ENCODE assay signal across 9 mouse cellular contexts in genomic region chr17:46618394-46618768, GRCm38 (mm10). TPM values are rescaled to one million over a fixed set of nuclear protein-coding genes. Genes with fewer than 3 reads are reported as not detected.
A peak's percentile ranks its signal among the peaks of the same experiment; 100 is the strongest.
DNase-seq lines count a peak whose midpoint lies in the region; ATAC-seq and TF ChIP-seq lines count a peak whose summit lies in the region.
"Had no signal": no experiment of that assay in that cellular context is flagged by ENCODE, and none has a peak within 500 bp of the region (broad histone marks: within the 10 kb centered on the region; RNA-seq: fewer than 3 reads in every experiment).

No protein-coding gene starts in this region.

- 2% methylated on average over 6 of the region's 6 CpGs for WGBS in kidney, embryonic 14.5 days
- 52% methylated on average over 6 of the region's 6 CpGs for WGBS in kidney, adult 2 months
- WGBS in embryonic facial prominence, embryonic 11.5 days = 4% methylated on average over 6 of the region's 6 CpGs
- WGBS in hindbrain, embryonic 15.5 days = 21% methylated on average over 6 of the region's 6 CpGs
- 16% methylated on average over 6 of the region's 6 CpGs for WGBS in midbrain, embryonic 15.5 days

- no peak for TF ChIP-seq POLR2A in kidney, adult 2 months (IDR thresholded peaks at IDR 0.05; ENCODE audit: low read depth, low read length)

- H3K27ac ChIP-seq in kidney, embryonic 14.5 days (ENCODE audit: low read depth, low read length) = peak overlapping the region; percentile 96
- H3K27ac ChIP-seq in kidney, adult 2 months (ENCODE audit: insufficient read depth, low read depth, low read length) = no peak overlapping the region
- H3K27ac ChIP-seq in embryonic facial prominence, embryonic 11.5 days (replicated peaks; ENCODE audit: low read depth, low read length) = peak overlapping the region; percentile 98
- peak overlapping the region; percentile 63 for H3K27ac ChIP-seq in hindbrain, embryonic 15.5 days (replicated peaks)
- H3K27ac ChIP-seq in midbrain, embryonic 15.5 days = peak overlapping the region; percentile 77

- no peaks in the 10 kb centered on the region for H3K27me3 ChIP-seq in kidney, embryonic 14.5 days (ENCODE audit: control insufficient read depth, insufficient read depth, low read length)
- no peaks in the 10 kb centered on the region for H3K27me3 ChIP-seq in kidney, adult 2 months (replicated peaks; ENCODE audit: control insufficient read depth, insufficient read depth, low read length)
- H3K27me3 ChIP-seq in embryonic facial prominence, embryonic 11.5 days (ENCODE audit: control insufficient read depth, insufficient read depth, low read length) = no peaks in the 10 kb centered on the region
- H3K27me3 ChIP-seq in hindbrain, embryonic 15.5 days = no peaks in the 10 kb centered on the region
- no peaks in the 10 kb centered on the region for H3K27me3 ChIP-seq in midbrain, embryonic 15.5 days (replicated peaks)

- H3K4me2 ChIP-seq in kidney, embryonic 14.5 days (replicated peaks; ENCODE audit: low read depth, low read length) = peak overlapping the region; percentile 38
- peak overlapping the region; percentile 30 for H3K4me2 ChIP-seq in embryonic facial prominence, embryonic 11.5 days (ENCODE audit: low read depth, low read length)
- peak overlapping the region; percentile 34 for H3K4me2 ChIP-seq in hindbrain, embryonic 15.5 days
- H3K4me2 ChIP-seq in midbrain, embryonic 15.5 days = peak overlapping the region; percentile 35

- peaks cover 100% of the 10 kb centered on the region for H3K4me1 ChIP-seq in kidney, embryonic 14.5 days (ENCODE audit: control insufficient read depth, insufficient read depth, low read length)
- H3K4me1 ChIP-seq in kidney, adult 2 months (ENCODE audit: control insufficient read depth, insufficient read depth, low read length) = no peaks in the 10 kb centered on the region; the same call in 1 of the 2 replicates
- H3K4me1 ChIP-seq in embryonic facial prominence, embryonic 11.5 days (ENCODE audit: control insufficient read depth, insufficient read depth, low read length) = peaks cover 19% of the 10 kb centered on the region
- peaks cover 63% of the 10 kb centered on the region for H3K4me1 ChIP-seq in hindbrain, embryonic 15.5 days (replicated peaks)
- peaks cover 39% of the 10 kb centered on the region for H3K4me1 ChIP-seq in midbrain, embryonic 15.5 days

- peak overlapping the region; percentile 16; the same call in 1 of the 2 replicates for H3K4me3 ChIP-seq in kidney, embryonic 14.5 days (ENCODE audit: low read length)
- no peak overlapping the region for H3K4me3 ChIP-seq in kidney, adult 2 months (ENCODE audit: insufficient read depth, low read depth, low read length)
- no peak overlapping the region for H3K4me3 ChIP-seq in embryonic facial prominence, embryonic 11.5 days (ENCODE audit: low read depth, low read length)
- H3K4me3 ChIP-seq in hindbrain, embryonic 15.5 days = no peak overlapping the region
- no peak overlapping the region for H3K4me3 ChIP-seq in midbrain, embryonic 15.5 days

- H3K9me3 ChIP-seq in kidney, embryonic 14.5 days (ENCODE audit: control insufficient read depth, low read length) = no peaks in the 10 kb centered on the region
- H3K9me3 ChIP-seq in embryonic facial prominence, embryonic 11.5 days (replicated peaks; ENCODE audit: control insufficient read depth, low read length) = no peaks in the 10 kb centered on the region
- H3K9me3 ChIP-seq in hindbrain, embryonic 15.5 days = no peaks in the 10 kb centered on the region
- H3K9me3 ChIP-seq in midbrain, embryonic 15.5 days = no peaks in the 10 kb centered on the region

- ATAC-seq in kidney, embryonic 14.5 days (ENCODE audit: low FRiP score, low TSS enrichment) = peak; percentile 71
- no peak for ATAC-seq in embryonic facial prominence, embryonic 11.5 days (replicated peaks; ENCODE audit: insufficient number of reproducible peaks, low FRiP score, low TSS enrichment, low read depth)
- no peak for ATAC-seq in hindbrain, embryonic 15.5 days (ENCODE audit: low FRiP score, low read depth)
- ATAC-seq in midbrain, embryonic 15.5 days (replicated peaks) = no peak

- peak overlapping the region; percentile 54; the same call in 1 of the 2 replicates for H3K9ac ChIP-seq in kidney, embryonic 14.5 days (ENCODE audit: low read depth, low read length)
- H3K9ac ChIP-seq in embryonic facial prominence, embryonic 11.5 days (replicated peaks; ENCODE audit: low read length) = peak overlapping the region; percentile 61
- peak overlapping the region; percentile 20; the same call in 1 of the 2 replicates for H3K9ac ChIP-seq in hindbrain, embryonic 15.5 days
- peak overlapping the region; percentile 33; the same call in 1 of the 2 replicates for H3K9ac ChIP-seq in midbrain, embryonic 15.5 days

- DNase-seq in kidney, adult 2 months = no peak
- DNase-seq in embryonic facial prominence, embryonic 11.5 days (ENCODE audit: low spot score) = peak; percentile 62
- DNase-seq in urinary bladder, postnatal 25 days (ENCODE audit: low spot score) = no peak
- DNase-seq in cerebellum, postnatal 10 days = no peak
- no peak for DNase-seq in spleen, postnatal 10 days (ENCODE audit: low spot score in 2 of 2)
- DNase-seq: adrenal gland, postnatal 25 days had no signal

- no peaks in the 10 kb centered on the region for H3K36me3 ChIP-seq in kidney, embryonic 14.5 days (ENCODE audit: control insufficient read depth, insufficient read depth, low read length)
- H3K36me3 ChIP-seq in kidney, adult 2 months (ENCODE audit: control insufficient read depth, insufficient read depth, low read length) = no peaks in the 10 kb centered on the region
- no peaks in the 10 kb centered on the region for H3K36me3 ChIP-seq in embryonic facial prominence, embryonic 11.5 days (replicated peaks; ENCODE audit: control insufficient read depth, insufficient read depth, low read depth, low read length)
- H3K36me3 ChIP-seq in hindbrain, embryonic 15.5 days = no peaks in the 10 kb centered on the region
- no peaks in the 10 kb centered on the region for H3K36me3 ChIP-seq in midbrain, embryonic 15.5 days (replicated peaks)

- no peak for TF ChIP-seq CTCF in kidney, adult 2 months (conservative IDR thresholded peaks at IDR 0.05; ENCODE audit: insufficient read depth, insufficient read length, low read depth, low read length)

RNA-seq across cellular contexts. Expression of gene Ptk7, which starts 10.9 kb away (rescaled TPM):
- 58.5 and 64.1 TPM in 2 replicates for polyA plus RNA-seq in kidney, embryonic 14.5 days (2014; fragmentation: Nextera tagmentation; extraction: Ambion mirVana)
- 8.1 and 9.4 TPM in 2 replicates for polyA plus RNA-seq in kidney, adult 2 months (2012; rRNA removed)
- 25.7 and 34.5 TPM in 2 replicates for polyA plus RNA-seq in embryonic facial prominence, embryonic 11.5 days (2014; fragmentation: Nextera tagmentation; extraction: Ambion mirVana)
- polyA plus RNA-seq in hindbrain, embryonic 15.5 days (2015; fragmentation: Nextera tagmentation; extraction: Ambion mirVana) = 32.8 and 34.1 TPM in 2 replicates
- polyA plus RNA-seq in midbrain, embryonic 15.5 days (2015; fragmentation: Nextera tagmentation; extraction: Ambion mirVana) = 33.6 and 34.8 TPM in 2 replicates

RNA-seq across cellular contexts. Expression of gene Klc4, which starts 27.4 kb away (rescaled TPM):
- 22.0 and 31.5 TPM in 2 replicates for polyA plus RNA-seq in kidney, embryonic 14.5 days (2014; fragmentation: Nextera tagmentation; extraction: Ambion mirVana)
- 60.7 and 62.8 TPM in 2 replicates for polyA plus RNA-seq in kidney, adult 2 months (2012; rRNA removed)
- 17.7 and 22.5 TPM in 2 replicates for polyA plus RNA-seq in embryonic facial prominence, embryonic 11.5 days (2014; fragmentation: Nextera tagmentation; extraction: Ambion mirVana)
- 33.9 and 35.9 TPM in 2 replicates for polyA plus RNA-seq in hindbrain, embryonic 15.5 days (2015; fragmentation: Nextera tagmentation; extraction: Ambion mirVana)
- polyA plus RNA-seq in midbrain, embryonic 15.5 days (2015; fragmentation: Nextera tagmentation; extraction: Ambion mirVana) = 42.5 and 44.5 TPM in 2 replicates

RNA-seq across cellular contexts. Expression of gene Mrpl2, which starts 27.6 kb away (rescaled TPM):
- polyA plus RNA-seq in kidney, embryonic 14.5 days (2014; fragmentation: Nextera tagmentation; extraction: Ambion mirVana) = 121 and 141 TPM in 2 replicates
- 116 and 134 TPM in 2 replicates for polyA plus RNA-seq in kidney, adult 2 months (2012; rRNA removed)
- 114 and 117 TPM in 2 replicates for polyA plus RNA-seq in embryonic facial prominence, embryonic 11.5 days (2014; fragmentation: Nextera tagmentation; extraction: Ambion mirVana)
- 64.3 TPM in 2 replicates for polyA plus RNA-seq in hindbrain, embryonic 15.5 days (2015; fragmentation: Nextera tagmentation; extraction: Ambion mirVana)
- 60.6 and 74.5 TPM in 2 replicates for polyA plus RNA-seq in midbrain, embryonic 15.5 days (2015; fragmentation: Nextera tagmentation; extraction: Ambion mirVana)

RNA-seq across cellular contexts. Expression of gene Cul7, which starts 31.8 kb away (rescaled TPM):
- 40.7 and 42.6 TPM in 2 replicates for polyA plus RNA-seq in kidney, embryonic 14.5 days (2014; fragmentation: Nextera tagmentation; extraction: Ambion mirVana)
- polyA plus RNA-seq in kidney, adult 2 months (2012; rRNA removed) = 30.2 and 34.0 TPM in 2 replicates
- 27.9 and 28.1 TPM in 2 replicates for polyA plus RNA-seq in embryonic facial prominence, embryonic 11.5 days (2014; fragmentation: Nextera tagmentation; extraction: Ambion mirVana)
- polyA plus RNA-seq in hindbrain, embryonic 15.5 days (2015; fragmentation: Nextera tagmentation; extraction: Ambion mirVana) = 38.4 and 43.8 TPM in 2 replicates
- 44.7 and 46.3 TPM in 2 replicates for polyA plus RNA-seq in midbrain, embryonic 15.5 days (2015; fragmentation: Nextera tagmentation; extraction: Ambion mirVana)

RNA-seq across cellular contexts. Expression of gene Rrp36, which starts 55.8 kb away (rescaled TPM):
- 54.0 and 66.5 TPM in 2 replicates for polyA plus RNA-seq in kidney, embryonic 14.5 days (2014; fragmentation: Nextera tagmentation; extraction: Ambion mirVana)
- 37.1 and 41.1 TPM in 2 replicates for polyA plus RNA-seq in kidney, adult 2 months (2012; rRNA removed)
- 54.0 and 61.6 TPM in 2 replicates for polyA plus RNA-seq in embryonic facial prominence, embryonic 11.5 days (2014; fragmentation: Nextera tagmentation; extraction: Ambion mirVana)
- polyA plus RNA-seq in hindbrain, embryonic 15.5 days (2015; fragmentation: Nextera tagmentation; extraction: Ambion mirVana) = 53.0 TPM in 2 replicates
- 49.9 and 50.8 TPM in 2 replicates for polyA plus RNA-seq in midbrain, embryonic 15.5 days (2015; fragmentation: Nextera tagmentation; extraction: Ambion mirVana)
